Mouse (Mus musculus) regulatory T cell (primary cell): ENCODE measurements at regions not wholly inside any gene's neighbourhood (a gene's known extent, or its start where the extent isn't known, plus 50 kb on each side); places are given as distances from the start of the nearest gene placed in this dataset.

Experiments used
- in situ Hi-C: fragments of 300-600 bp; cut with MboI, MseI; formaldehyde crosslinking; loops from one replicate; pipeline ENCODE4 v1.15.1; 2025; ENCODE audit warnings: high pct_unique_total_duplicates

DNA sequence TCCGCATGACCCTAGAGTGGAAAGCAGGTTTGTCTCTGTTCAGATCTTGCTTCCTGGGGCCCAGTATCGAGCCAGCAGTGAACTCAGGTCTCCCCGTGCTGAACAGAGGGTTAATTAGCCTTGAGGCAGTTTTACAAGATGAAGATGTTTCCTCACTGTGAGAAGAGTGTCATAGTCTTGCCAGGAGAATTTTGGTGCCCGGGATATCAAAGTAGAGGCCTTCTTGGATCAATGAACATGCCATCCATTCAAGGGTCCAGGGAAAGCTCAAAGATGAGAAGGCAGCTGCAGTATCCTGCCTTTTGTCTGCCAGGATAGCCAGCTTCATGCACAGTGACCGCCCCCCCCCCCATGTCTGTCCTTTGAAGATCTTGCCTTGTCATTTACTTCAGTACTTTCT, 114.2 kb upstream of the Mylip start:
- in situ Hi-C loops = no loop called here

DNA sequence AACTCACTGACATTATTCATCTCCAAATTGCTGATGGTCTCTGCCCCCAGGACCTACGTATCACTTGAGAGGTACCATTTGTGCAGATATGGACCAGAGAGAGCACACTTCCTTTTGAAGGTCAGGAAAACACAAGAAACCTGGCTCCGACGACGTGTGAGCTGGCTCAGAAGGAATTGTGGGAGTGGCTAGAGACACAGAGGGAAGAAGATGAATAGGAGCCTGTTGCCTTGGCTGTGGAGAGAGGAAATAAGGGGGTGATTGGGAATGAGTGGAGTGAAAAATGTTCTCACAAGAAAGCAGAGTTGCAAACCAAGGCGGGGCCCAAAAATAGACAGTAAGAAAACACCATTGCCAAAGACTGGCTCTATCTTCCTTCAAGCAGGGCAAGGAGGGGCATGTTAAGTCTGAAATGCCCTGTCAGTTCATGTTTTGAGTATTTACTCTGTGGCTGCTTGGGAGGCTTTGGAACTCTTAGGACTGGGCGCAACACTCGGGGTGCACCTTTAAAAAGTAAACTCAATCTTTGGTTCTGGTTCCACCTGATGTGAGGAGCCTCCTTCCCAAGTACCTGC, 111.6 kb upstream of the Mylip start:
- in situ Hi-C loops = no loop called here

DNA sequence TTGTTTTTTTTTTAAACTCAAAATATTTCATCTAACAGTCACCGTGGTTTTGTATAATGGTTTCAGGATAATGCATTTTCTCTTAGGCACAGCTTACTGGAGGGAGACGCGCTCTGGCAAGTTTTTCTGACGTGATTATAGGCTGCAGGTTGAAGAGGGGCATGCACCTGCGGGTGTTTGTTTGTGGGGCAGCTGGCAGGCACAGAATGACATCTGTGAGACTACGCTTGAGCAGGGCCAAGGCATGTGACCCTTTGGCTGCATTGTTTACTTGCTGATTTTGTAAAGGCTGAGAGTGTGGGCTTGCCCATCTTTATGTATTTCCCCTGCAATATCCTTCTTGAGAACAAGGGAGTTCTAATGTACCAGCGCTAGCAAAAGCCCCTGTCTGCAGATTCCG, 108.4 kb upstream of the Mylip start:
- in situ Hi-C loops = no loop called here

DNA sequence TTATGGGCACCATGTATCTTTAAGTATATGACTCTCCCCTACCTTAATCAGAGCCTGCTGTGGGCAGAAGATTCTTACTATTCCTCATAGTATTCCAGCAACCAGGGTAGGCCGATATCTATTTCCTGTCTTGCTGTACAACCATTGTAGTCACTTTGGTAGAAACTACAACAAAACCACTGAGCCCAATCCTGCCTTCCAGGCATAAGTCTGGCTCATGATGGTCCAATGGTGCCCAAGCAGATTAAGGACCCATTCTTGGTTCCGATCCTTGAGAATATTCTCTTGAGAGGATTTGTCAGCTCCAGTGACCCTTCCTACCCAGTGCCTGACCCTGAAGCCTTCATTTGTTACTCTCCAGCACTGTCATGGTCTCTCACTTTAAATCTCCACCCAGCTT, 102.9 kb upstream of the Mylip start:
- in situ Hi-C loops = no loop called here

DNA sequence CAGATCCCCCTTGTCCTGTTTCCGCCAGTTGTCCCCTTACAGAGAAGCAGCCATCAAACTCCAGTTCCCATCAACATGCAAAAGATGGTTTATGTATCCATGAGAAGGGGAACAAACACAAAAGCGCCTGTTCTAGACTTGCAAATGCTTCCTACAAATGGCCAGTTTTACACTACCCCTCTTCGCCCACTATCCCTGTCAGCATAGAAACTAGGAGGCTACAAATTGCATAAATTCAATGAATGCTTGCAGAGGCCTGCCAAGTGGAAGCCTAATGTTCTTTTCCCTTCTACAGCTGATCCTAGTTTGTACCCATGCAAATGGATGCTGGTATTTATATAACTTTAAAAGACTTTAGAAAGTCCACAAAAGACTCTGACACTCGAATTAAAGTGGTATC, 102.3 kb upstream of the Mylip start:
- in situ Hi-C loops = no loop called here

DNA sequence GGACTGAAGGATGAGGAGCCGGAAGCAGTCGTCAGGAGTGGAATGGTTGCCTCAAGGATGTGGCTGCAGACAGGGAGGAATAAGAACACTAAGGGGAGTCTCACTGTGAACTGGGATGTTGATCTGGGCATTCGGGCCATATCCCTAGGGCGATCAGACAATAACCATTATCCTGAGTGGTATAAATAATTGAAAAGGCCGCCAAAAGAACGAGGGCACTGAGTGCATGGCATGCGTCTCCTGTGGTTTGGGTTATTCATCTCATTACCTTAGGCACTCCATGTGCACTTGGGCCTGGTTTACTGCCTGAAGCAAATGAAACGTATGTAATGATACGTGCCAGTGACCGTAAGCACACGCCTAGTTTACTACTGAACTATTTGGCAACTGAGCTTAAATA, 99.6 kb upstream of the Mylip start:
- in situ Hi-C loops = no loop called here

DNA sequence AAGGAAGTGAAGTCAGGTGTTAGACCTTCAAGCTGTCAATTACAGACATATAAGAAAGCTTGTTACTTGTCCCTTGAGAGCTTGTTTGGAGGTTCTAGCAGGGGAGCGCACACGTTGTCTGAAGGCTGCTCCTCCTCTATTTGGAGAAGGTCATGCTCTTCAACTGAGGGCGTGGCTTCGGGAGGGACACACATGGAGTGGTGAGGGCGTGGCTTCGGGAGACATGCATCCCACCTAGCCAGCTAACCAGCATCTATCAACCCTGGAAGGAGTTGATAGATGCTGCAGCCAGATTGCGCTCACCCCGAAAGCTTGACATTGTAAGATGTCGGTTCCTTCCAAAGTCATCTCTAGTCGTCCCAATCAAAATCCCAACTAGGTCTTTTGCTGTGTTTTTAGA, 94.9 kb upstream of the Mylip start:
- in situ Hi-C loops = no loop called here

DNA sequence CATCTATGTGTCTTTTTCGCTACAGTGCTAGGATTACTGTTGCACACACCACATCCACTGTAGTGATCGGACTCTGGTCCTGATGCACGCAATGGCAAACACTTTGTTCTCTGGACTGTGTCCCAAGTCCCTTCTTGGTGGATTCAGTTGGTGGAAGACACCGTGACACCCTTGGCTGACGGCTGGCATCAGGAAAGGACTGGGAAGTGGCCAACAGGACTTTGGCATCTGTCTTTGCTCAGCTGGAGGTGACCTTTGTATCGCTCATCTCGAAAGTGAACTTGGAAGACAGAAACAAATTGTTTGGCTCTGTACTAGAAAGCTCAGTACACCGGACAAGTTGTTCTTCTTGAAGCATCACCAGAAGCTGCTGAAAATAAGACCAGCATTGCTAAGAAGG, 88.9 kb upstream of the Mylip start:
- in situ Hi-C loops = no loop called here

DNA sequence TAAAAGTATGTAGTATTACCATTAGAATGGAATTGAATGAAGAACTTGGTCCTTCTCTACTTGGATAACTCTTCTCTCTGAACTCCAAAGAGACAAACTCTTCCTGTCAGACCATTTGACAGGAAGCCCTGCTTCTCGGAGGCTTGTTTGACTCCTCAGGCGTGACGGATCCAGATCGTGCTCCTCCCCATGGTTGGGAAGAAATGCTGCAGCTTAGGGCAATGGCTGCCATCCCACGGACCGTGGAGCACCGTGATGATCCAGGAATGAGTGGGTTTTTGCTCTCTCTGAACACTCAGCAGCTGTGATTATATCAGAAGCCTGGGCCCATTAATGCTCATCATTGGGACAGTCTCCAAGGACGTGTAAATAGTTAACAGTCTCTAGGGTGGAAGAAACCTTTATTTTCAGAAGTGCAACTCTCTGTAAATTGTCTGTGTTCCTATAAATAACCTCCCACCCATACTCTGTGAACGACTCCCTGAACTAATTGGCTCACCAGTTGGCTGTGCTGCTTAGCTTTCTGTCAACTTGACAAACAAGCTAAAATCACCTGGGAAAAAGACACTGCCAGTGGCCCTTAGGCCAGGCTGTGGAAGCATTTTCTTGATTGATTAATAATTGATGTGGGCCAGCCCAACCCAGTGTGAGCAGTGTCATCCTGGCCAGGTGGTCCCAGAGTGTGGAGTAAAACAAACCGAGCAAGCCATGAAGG, 88.2 kb upstream of the Mylip start:
- in situ Hi-C loops = no loop called here

DNA sequence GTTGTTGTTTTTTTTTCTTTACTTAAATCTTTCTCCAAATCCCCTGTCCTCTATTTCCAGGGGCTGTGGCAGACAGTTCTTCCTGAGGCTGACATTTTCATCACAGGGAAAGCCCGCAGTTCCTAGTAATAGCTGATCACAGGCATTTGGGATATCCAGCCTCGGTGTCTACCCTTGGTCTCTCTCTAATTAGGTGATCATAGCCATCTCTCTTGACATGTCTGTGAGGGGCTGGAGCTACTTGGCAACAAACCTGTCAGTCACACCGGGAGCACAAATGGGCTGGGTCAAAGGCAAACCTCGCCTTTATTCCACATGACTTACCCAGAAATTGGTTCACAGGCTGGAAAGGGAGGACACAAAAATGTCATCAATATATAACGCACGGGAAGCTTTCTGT, 86.7 kb upstream of the Mylip start:
- in situ Hi-C loops = no loop called here

DNA sequence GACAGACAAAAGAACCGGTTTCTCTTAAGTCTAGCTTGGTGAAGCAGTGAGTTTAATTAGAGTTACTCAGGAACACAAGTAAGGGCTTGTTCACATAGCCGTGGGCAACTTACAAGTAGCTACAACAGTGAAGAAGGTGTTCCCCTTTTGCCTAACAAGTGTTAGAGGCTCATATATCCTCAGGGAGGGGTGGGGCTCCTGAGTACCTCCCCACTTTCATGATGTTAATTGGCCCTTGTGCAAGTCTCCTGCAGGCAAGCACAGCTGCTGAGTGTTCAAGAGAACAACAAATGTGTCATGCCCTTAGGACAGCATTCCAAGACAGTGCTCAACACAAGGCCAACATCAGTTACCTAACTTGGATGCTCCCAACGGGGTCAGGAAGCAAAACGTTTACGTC, 83.4 kb upstream of the Mylip start:
- in situ Hi-C loops = no loop called here

DNA sequence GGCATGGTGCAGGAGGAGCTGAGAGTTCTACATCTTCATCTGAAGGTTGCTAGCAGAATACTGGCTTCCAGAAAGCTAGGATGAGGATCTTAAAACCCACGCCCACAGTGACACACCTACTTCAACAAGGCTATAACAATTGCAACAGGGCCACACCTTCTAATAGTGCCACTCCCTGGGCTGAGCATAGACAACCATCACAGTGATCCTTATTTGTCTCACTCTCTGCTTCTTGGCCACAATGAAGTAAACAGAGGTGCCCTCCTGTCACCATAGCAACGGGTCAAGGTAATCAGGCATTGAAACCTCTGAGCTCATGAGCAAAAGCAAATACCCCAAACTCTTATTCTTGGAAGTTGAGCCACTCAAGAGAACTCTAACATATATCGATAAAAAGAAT, 82.3 kb upstream of the Mylip start:
- in situ Hi-C loops = no loop called here

DNA sequence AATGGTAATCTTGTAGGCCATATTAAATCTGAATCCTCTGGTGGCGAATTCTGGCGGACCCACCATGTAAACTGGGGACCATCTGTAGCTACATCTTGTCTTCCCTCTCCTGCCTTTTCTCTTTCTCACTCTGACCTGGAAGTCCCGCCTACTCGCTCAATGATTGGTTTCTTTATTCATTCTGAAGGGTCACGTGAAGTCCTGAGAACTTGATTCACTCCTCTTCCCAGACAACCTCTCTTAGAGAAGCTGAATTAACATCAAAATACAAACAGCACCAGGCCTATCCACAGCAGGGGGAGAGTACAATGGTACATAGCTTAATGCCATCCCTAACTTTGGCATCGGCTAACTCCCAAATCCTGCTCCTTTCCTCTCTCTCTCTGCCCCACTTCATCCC, 69.9 kb upstream of the Mylip start:
- in situ Hi-C loops = no loop called here

DNA sequence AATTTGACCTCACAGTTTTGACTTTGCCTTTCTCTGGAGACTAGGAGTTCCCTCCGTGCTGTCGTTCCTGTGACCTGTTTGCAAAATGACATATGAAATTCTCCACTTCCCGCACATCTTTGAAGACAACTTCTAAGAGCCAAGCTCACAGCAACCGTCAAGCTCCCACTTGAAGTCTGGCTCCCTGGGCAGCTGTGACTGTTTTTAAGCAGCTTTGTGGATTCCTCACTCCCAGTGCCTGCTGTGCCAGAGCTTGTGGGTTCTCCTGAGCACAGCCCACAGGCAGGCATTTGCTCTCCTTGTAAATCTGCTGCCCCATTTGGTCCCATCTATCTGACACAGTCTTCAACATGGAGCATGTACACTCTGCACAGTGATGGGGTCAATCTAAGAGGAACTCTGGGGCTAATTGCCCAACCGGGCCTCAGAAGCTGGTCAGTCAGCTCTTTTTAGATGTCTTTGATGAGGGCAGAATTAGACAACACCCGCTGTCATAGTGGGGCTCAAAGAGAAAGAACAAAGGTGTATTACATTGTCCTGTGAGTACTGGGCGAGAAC, 63.7 kb upstream of the Mylip start:
- in situ Hi-C loops = no loop called here

DNA sequence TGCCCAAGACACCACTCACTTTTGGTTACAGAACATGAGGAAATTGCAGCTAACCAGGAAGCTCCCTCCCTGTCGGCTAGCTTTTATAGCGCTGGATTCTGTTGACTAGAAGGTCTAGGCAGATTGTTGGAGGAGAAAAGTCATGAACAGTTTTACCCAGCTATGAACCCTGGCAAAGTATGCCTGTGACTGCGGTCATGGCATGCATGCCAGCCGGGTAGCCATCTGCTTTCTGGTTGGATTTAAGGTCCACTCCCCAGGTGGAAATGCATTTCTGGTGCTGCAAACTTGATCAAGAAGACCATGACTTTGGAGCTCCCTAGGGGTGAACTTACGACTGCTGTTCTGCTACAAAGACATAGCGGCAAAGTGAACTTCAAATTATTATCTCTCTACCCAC, 62.8 kb upstream of the Mylip start:
- in situ Hi-C loops = no loop called here

DNA sequence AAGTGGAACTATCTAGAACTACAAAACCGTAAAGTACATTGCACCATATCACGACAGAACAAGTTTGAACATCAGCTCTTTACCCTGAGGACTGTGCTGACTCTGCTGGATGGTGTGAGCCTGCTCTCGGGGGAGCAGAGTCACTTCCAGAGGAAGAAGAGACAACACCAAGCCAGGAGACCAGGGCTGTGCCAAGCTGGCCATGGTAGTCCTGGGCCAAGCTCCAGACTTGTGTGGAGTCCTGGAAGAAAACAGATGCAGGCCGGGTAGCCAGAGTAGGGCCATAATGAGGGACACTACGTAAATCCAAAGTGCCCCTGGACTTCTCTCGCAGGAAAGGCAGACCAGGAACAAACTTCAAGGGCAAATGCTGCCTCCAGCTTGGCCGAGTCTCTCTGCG, 59.0 kb upstream of the Mylip start:
- in situ Hi-C loops = no loop called here

DNA sequence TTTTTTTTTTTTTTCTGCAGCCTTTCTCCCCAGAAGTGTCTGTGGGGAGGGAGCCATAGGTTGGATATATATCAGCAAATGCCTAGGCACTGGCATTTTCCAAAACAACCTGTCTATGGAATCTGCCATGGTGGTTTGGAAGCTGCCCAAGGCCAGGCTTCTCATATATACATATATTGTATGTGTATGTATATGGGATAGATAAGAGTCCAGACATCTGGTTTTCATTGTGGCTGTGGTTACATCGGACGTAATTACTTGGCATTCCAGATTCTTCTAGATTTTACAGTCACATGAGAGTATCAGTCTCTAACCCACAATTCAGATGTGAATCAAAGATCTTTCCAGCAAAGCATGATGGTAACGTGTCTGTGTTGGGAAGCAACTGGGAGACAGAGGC, 57.5 kb upstream of the Mylip start:
- in situ Hi-C loops = no loop called here

DNA sequence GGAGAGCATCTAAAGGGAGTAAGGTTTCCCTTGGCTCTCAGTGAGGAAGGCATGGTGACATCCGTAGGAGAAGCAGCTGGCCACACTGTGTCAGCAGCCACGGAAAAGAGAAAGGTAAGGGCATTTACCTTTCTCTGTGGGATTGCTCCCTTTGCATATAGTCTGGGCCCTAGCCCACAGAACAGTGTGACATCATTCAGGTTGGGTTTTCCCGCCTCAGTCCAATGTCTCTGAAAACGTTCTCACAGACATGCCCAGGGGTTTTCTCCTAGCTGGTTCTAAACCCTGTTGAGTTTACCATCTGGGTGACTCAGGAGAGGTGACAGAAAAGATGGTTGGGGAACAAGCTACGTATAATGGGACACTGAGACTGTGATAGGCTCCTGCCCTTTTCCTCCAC, 55.9 kb upstream of the Mylip start:
- in situ Hi-C loops = no loop called here
